Mouse (Mus musculus) thymus, postnatal 4 days (tissue): ENCODE data around the gene Srrm3.

Experiments
- DNase-seq: peaks from one replicate; pipeline ENCODE4 v3.0.0; 2021

The Srrm3 gene

GRCm38 (mm10) chr5:135907256-135907655 is 100.6 kb downstream of the Srrm3 start:
- no peak for DNase-seq

GRCm38 (mm10) chr5:135908185-135908584 is 101.5 kb downstream of the Srrm3 start:
- peak; percentile 56 for DNase-seq

GRCm38 (mm10) chr5:135908989-135909388 is 102.3 kb downstream of the Srrm3 start:
- no peak for DNase-seq

GRCm38 (mm10) chr5:135909646-135910045 is 103.0 kb downstream of the Srrm3 start:
- no peak for DNase-seq

- DNase-seq: no peak
These were observed 104.1 kb downstream of the Srrm3 start for GRCm38 (mm10) chr5:135910813-135911212.

- DNase-seq: no peak
These were observed 105.0 kb downstream of the Srrm3 start for GRCm38 (mm10) chr5:135911633-135912220.

GRCm38 (mm10) chr5:135913201-135913600 is 106.5 kb downstream of the Srrm3 start:
- DNase-seq: peak; percentile 34

GRCm38 (mm10) chr5:135914156-135914555 is 107.5 kb downstream of the Srrm3 start:
- DNase-seq: no peak

- no peak for DNase-seq
These were observed 109.4 kb downstream of the Srrm3 start for GRCm38 (mm10) chr5:135916051-135916565.

- DNase-seq: no peak
These were observed 109.9 kb downstream of the Srrm3 start for GRCm38 (mm10) chr5:135916601-135917000.

GRCm38 (mm10) chr5:135917327-135918058 is 110.8 kb downstream of the Srrm3 start:
- DNase-seq: peak; percentile 32

- no peak for DNase-seq
These were observed 111.4 kb downstream of the Srrm3 start for GRCm38 (mm10) chr5:135918059-135918437.

GRCm38 (mm10) chr5:135918593-135918992 is 111.9 kb downstream of the Srrm3 start:
- no peak for DNase-seq

GRCm38 (mm10) chr5:135919902-135920301 is 113.2 kb downstream of the Srrm3 start:
- DNase-seq: no peak

GRCm38 (mm10) chr5:135923901-135924300 is 117.2 kb downstream of the Srrm3 start:
- DNase-seq: no peak
